Mouse (Mus musculus) neural tube, embryonic 15.5 days (tissue): ENCODE results near the gene Acsf2. TPM values are rescaled to one million over a fixed set of nuclear protein-coding genes. Genes with fewer than 3 reads are reported as not detected.

Source experiments
- ATAC-seq: fragments of 200-750 bp; cut with Nextera tagmentation; 2 replicates; pipeline ENCODE4 v1.8.0; 2017; ENCODE audit warnings: mild to moderate bottlenecking, moderate TSS enrichment, moderate library complexity; ENCODE audit not compliant: low FRiP score
- H3K27ac ChIP-seq: fragments of 300-500 bp; sonication (generic); replicated peaks from 2 replicates; pipeline ENCODE4 v1.5.1; 2015; ENCODE audit warnings: mild to moderate bottlenecking, inconsistent platforms
- H3K27me3 ChIP-seq: fragments of 300-500 bp; sonication (generic); replicated peaks from 2 replicates; pipeline ENCODE4 v1.6.1; 2015; ENCODE audit warnings: inconsistent platforms
- H3K36me3 ChIP-seq: fragments of 300-500 bp; sonication (generic); 2 replicates; pipeline ENCODE4 v1.6.1; 2015; ENCODE audit warnings: inconsistent platforms
- H3K4me1 ChIP-seq: fragments of 300-500 bp; sonication (generic); 2 replicates; pipeline ENCODE4 v1.6.1; 2015; ENCODE audit warnings: inconsistent platforms
- H3K4me2 ChIP-seq: fragments of 300-500 bp; sonication (generic); 2 replicates; pipeline ENCODE4 v1.6.1; 2015; ENCODE audit warnings: inconsistent platforms, mild to moderate bottlenecking, moderate library complexity
- H3K4me3 ChIP-seq: fragments of 300-500 bp; sonication (generic); replicated peaks from 2 replicates; pipeline ENCODE4 v1.5.1; 2015; ENCODE audit warnings: mild to moderate bottlenecking, inconsistent platforms
- H3K9ac ChIP-seq: fragments of 300-500 bp; sonication (generic); replicated peaks from 2 replicates; pipeline ENCODE4 v1.6.1; 2015; ENCODE audit warnings: mild to moderate bottlenecking, inconsistent platforms
- H3K9me3 ChIP-seq: fragments of 300-500 bp; sonication (generic); replicated peaks from 2 replicates; pipeline ENCODE4 v1.6.1; 2016; ENCODE audit warnings: inconsistent platforms
- WGBS: fragments of 180-500 bp; shearing (Covaris S2); methylation state at CpG from one replicate; pipeline ENCODE4 v1.1.7; 2015; ENCODE audit warnings: mixed read lengths; 5-methylcytosine and 5-hydroxymethylcytosine counted together
- polyA plus RNA-seq: library from polyadenylated mRNA; unstranded; fragments of >200 nt; fragmentation: Nextera tagmentation; extraction: Ambion mirVana; gene quantifications from 2 replicates; pipeline ENCODE4 v1.2.1, GENCODE M21; 2015

The Acsf2 gene
- polyA plus RNA-seq, 1 experiment from 2014 or later = 1.1 TPM

DNA sequence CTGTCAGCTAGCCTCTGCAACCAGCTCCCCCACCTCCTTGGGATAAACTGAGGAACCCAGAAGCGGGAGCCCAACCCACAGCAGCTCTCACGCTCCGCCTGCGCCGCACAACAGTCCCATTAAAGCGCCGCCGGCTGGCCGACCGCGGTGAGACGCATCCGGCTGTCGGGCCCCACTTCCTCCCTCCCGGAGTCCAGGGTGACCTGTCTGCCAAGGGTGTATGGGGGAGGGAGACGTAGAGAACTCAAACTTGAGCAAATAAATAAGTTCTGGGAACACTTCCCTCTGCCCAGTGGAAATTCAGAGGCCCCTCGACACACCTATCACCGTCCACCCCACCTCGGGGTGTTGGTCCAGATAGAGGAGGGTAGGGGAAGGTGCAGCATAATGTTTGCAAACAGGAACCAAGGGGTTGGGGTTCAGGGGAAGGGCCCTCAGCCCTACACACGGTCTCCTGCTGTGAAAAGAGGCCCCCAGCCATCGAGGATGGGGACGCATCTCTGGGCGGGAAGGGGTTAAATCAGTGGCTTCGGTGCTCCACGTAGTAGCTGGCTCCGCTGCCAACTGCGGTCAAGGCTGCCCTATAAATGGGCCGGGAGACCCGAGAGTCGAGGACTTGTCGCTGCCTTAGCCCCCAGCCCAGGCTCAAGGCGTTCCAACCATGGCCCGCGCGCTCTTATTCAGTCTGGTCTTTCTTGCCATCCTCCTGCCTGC, 37.1 kb downstream of the Acsf2 start, which contains the start of gene Chad:
Chad (plus strand) TSS at position 611 of the 714 bp plus-strand sequence.
- ATAC-seq = peak; percentile 31; the same call in 1 of the 2 replicates
- 3% methylated on average over 35 of the region's 35 CpGs for WGBS
- peak within 1 kb of the TSS; percentile 26 for H3K4me3 ChIP-seq
- 0 out of 2 replicates have a peak within 1 kb of the TSS, but pooled peaks have one; percentile 1 for H3K9ac ChIP-seq
- H3K4me1 ChIP-seq = peaks cover 12% of the 10 kb centered on the region
- peak within 1 kb of the TSS; percentile 52 for H3K4me2 ChIP-seq
- H3K36me3 ChIP-seq = no peaks in the 10 kb centered on the region
- H3K9me3 ChIP-seq = no peaks in the 10 kb centered on the region
- H3K27ac ChIP-seq = no peak within 1 kb of the TSS
- H3K27me3 ChIP-seq = peaks cover 30% of the 10 kb centered on the region

DNA sequence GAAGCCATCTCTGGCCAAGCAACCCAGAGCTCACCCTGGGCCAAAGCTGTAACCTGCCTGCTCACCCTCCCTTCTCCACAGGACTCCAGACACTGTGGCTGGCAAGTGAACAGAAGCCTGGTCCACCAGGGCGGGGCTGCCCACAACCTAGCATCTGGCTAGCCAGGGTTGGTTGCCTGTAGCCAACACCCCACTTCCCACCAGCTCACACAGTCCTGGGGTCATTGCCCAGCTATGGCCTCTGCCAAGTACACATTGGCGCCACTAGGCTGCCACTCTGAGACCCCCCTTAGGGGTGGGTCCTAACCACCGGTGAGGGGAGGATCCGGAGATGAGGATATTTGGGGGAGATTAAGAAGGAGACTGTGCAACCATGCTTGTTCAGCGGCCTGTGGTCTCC, 37.9 kb downstream of the Acsf2 start:
- Histone ChIP-seq H3K27ac (no peak overlapping the region), H3K9ac (no peak overlapping the region), H3K36me3 (no peaks in the 10 kb centered on the region), H3K9me3 (no peaks in the 10 kb centered on the region), H3K4me3 (no peak overlapping the region), H3K27me3 (peaks cover 30% of the 10 kb centered on the region), H3K4me1 (peaks cover 12% of the 10 kb centered on the region), H3K4me2 (peak overlapping the region; percentile 52)
- ATAC-seq = no peak
- 60% methylated on average over 5 of the region's 5 CpGs for WGBS

DNA sequence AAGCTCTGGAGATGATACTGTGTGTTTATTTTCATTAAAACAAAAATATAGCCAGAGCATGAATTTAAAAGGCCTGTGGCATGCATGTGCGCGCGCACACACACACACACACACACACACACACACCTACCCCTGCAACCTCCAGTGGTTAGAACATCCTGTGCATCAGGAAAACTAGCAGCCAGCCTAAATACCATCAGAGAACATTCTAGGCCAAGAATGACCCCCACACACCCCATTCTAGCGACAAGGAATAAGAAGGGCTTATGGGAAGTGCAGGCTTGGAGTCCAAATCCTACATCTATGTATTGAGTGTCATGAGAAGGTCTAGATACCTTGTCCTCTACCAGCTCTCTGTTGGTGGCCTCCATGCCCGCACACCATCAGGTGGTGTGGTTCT, 38.3 kb downstream of the Acsf2 start:
- no peaks in the 10 kb centered on the region for H3K9me3 ChIP-seq
- H3K4me2 ChIP-seq = no peak overlapping the region
- no peak overlapping the region for H3K27ac ChIP-seq
- peaks cover 12% of the 10 kb centered on the region for H3K4me1 ChIP-seq
- H3K27me3 ChIP-seq = peaks cover 30% of the 10 kb centered on the region
- no peak for ATAC-seq
- 98% methylated on average over 5 of the region's 5 CpGs for WGBS
- H3K9ac ChIP-seq = no peak overlapping the region
- no peaks in the 10 kb centered on the region for H3K36me3 ChIP-seq
- no peak overlapping the region for H3K4me3 ChIP-seq

DNA sequence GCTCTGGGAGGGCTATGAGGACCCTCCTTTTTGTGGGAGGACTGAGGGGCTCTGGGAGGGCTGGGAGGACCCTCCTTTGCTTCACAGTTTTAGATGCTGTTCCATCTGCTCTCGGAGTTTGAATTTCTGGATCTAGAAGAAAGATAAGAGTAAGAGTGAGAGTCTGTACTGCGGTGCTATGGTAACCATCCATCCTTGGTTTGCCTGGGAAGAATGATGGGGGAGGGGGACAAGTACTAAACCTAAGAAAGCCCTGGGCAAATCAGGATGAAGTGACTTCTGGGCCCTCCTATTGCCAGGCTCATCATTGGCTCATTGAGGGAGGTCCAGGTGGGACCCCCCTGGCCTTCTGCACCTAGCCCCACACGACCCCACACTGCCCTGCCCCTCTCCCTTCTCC, 43.4 kb downstream of the Acsf2 start:
- H3K4me2 ChIP-seq = no peak overlapping the region
- no peaks in the 10 kb centered on the region for H3K36me3 ChIP-seq
- ATAC-seq = no peak
- no peak overlapping the region for H3K9ac ChIP-seq
- WGBS = 67% methylated on average over 3 of the region's 3 CpGs
- no peaks in the 10 kb centered on the region; the same call in 1 of the 2 replicates for H3K27me3 ChIP-seq
- H3K4me3 ChIP-seq = no peak overlapping the region
- no peaks in the 10 kb centered on the region for H3K9me3 ChIP-seq
- H3K4me1 ChIP-seq = no peaks in the 10 kb centered on the region
- H3K27ac ChIP-seq = no peak overlapping the region

DNA sequence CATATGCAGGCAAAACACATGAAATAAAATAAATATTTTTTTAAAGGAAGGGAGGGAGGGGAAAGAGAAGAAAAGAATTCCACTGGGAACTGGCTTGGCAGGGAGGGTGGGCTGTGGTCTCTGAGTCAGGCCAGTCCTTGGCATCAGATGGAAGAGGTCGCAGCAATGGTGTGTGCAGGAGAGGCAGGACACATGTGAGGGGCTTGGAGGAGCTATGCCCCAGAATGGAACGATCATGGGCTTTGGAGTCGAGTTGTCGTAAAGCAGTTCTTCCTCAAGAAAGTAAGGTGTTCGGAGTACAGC, 51.3 kb downstream of the Acsf2 start:
- Histone ChIP-seq H3K4me3 (no peak overlapping the region), H3K9me3 (no peaks in the 10 kb centered on the region), H3K4me1 (peaks cover 11% of the 10 kb centered on the region), H3K27ac (no peak overlapping the region), H3K9ac (no peak overlapping the region), H3K4me2 (no peak overlapping the region), H3K36me3 (no peaks in the 10 kb centered on the region), H3K27me3 (no peaks in the 10 kb centered on the region)
- WGBS = 93% methylated on average over 5 of the region's 5 CpGs
- no peak for ATAC-seq

DNA sequence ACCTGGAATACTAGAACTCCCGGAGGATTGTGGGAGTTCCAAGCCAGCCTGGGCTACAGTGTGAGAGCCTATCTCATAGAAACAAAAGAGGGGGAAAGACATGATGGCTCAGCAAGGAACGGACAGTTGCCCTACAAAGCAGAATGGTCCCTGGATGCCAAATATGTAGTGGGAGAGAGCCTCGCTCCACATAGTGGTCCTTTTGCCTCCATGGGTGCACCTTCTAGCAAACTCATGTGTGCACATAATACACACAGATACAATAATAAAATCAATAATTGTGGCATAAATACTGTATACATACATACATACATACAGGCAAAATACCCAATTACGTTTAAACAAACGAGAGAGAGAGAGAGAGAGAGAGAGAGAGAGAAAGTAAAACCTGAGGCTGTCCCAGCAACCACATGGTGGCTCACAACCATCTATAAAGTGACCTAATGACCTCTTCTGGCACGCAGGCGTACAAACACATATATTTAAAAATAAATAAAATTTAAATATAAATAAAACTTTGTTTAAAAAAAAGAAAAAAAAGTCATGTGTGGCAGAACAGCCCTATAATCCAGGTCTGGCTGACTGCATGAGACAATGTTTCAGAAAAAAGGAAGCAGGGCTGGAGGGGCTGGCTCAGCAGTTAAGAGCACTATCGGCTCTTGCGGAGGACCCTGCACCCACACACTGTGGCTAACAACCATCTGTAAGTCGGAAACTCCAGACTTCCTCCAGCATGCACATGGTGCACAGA, 51.8 kb downstream of the Acsf2 start:
- Histone ChIP-seq H3K4me2 (no peak overlapping the region), H3K9ac (no peak overlapping the region)
- 78% methylated on average over 10 of the region's 10 CpGs for WGBS

DNA sequence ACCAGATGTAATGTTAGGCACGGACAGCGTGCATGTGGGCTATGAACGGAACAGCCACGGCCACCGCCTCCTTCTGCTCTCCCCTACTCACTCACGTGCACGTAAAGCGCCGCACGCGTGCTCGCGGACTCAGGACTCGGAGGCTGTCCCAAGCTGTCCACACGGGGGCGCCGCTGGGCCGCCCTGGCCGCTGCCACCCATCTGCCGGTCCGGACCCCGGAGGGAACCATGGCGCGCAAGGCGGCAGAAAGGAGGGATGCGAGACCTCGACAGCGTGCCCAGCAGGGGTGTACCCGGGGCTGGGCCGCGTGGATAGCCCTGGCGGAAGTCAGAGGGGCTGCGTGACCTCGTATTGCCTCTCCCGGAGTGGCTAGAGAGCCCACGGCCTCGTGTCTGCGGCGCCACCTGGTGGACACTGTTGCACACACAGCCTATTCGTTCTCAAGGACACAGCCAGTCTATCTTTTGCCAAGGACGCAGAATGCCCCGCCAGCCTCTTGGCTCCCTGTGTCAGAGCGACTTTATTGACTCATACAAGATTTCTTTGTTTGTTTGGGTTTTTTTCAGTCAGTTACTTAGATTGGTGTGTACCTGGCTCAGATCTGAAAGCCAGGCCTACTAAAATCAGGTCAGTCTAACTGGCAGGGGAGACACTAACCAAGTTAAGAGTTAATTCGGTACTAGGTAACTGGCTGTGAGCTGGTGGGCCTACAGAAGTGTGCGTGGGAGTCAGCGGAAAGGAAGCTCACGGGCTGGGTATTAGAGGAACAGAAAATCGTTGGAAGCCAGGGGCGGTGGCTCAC, 52.6 kb downstream of the Acsf2 start, which contains the start of gene Rsad1:
Rsad1 (minus strand) TSS at position 368 of the 803 bp plus-strand sequence.
- peaks cover 20% of the 10 kb centered on the region for H3K4me1 ChIP-seq
- H3K4me2 ChIP-seq = peak within 1 kb of the TSS; percentile 95
- peak within 1 kb of the TSS; percentile 59 for H3K9ac ChIP-seq
- no peaks in the 10 kb centered on the region for H3K36me3 ChIP-seq
- no peaks in the 10 kb centered on the region for H3K9me3 ChIP-seq
- 5% methylated on average over 49 of the region's 49 CpGs for WGBS
- H3K4me3 ChIP-seq = peak within 1 kb of the TSS; percentile 68
- peak; percentile 91 for ATAC-seq
- peak within 1 kb of the TSS; percentile 94 for H3K27ac ChIP-seq
- H3K27me3 ChIP-seq = no peaks in the 10 kb centered on the region

More for the DNA sequence above, 51.8 kb downstream of the Acsf2 start:
- Histone ChIP-seq H3K27me3 (no peaks in the 10 kb centered on the region), H3K9me3 (no peaks in the 10 kb centered on the region), H3K4me3 (no peak overlapping the region), H3K36me3 (no peaks in the 10 kb centered on the region), H3K4me1 (peaks cover 12% of the 10 kb centered on the region), H3K27ac (peak overlapping the region; percentile 94)
- ATAC-seq = no peak

DNA sequence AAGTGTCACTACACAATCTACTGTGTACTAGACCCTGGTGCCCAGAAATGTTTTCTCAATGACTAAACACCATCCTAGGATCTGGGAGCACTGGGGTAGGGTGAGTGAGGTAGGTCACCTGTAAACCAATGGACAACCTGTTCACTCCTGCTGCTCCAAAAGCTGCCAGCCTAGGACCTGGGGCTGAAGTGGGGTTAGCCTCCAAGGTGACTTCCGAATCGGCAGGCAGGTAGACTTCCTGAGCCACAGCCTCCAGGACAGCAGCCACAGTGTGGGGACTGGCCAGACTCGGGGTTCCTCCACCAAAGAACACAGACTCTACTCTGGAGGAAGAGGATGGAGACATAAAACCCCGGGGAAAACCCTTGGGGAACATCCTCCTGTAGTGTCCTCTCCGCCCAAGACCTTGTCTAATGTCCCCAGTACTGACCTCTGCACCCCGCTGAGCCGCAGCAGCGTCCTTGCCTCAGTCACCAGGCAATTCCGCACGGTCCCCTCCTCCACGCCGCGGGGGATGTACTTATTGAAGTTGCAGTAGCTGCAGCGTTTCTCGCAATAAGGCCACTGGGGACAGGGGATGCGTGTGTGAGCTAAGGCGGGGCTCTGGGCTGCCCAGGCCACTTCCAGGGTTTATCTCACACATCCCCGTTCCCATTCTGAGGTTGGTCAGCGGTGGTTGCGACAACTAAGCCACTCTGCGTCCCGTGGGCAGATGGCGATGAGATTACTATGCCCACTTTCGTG, 53.5 kb downstream of the Acsf2 start:
- peak overlapping the region; percentile 95 for H3K4me2 ChIP-seq
- H3K36me3 ChIP-seq = 0 out of 2 replicates have a peak, but pooled peaks cover 3% of the 10 kb centered on the region
- H3K27ac ChIP-seq = peak overlapping the region; percentile 94
- no peaks in the 10 kb centered on the region for H3K27me3 ChIP-seq
- peak overlapping the region; percentile 68 for H3K4me3 ChIP-seq
- H3K4me1 ChIP-seq = peaks cover 24% of the 10 kb centered on the region
- peak overlapping the region; percentile 59 for H3K9ac ChIP-seq
- 9% methylated on average over 24 of the region's 24 CpGs for WGBS
- ATAC-seq = peak; percentile 67
- H3K9me3 ChIP-seq = no peaks in the 10 kb centered on the region

DNA sequence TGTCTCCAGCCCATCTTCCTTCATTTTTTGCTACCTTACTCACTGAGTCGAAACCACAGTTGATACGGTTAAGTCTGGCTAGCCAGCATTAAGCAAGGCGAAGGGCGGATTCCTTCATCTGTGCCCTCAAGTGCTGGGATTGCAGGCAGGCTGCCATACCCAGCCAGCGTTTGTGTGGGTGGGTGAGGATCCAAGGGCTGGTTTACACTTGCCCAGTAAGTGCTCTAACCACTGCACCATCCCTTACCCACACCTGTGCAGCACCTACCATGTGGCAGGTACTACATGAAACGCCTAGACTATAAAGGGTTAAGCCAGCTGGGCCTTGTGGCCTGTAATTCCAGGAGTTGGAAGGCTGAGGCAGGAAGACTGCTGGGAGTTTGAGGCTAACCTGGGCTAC, 54.4 kb downstream of the Acsf2 start:
- Histone ChIP-seq H3K4me3 (no peak overlapping the region), H3K27ac (no peak overlapping the region), H3K36me3 (0 out of 2 replicates have a peak, but pooled peaks cover 8% of the 10 kb centered on the region), H3K27me3 (no peaks in the 10 kb centered on the region), H3K4me2 (no peak overlapping the region), H3K9me3 (no peaks in the 10 kb centered on the region), H3K9ac (no peak overlapping the region), H3K4me1 (peaks cover 24% of the 10 kb centered on the region)
- 94% methylated on average over 6 of the region's 6 CpGs for WGBS
- ATAC-seq = no peak

DNA sequence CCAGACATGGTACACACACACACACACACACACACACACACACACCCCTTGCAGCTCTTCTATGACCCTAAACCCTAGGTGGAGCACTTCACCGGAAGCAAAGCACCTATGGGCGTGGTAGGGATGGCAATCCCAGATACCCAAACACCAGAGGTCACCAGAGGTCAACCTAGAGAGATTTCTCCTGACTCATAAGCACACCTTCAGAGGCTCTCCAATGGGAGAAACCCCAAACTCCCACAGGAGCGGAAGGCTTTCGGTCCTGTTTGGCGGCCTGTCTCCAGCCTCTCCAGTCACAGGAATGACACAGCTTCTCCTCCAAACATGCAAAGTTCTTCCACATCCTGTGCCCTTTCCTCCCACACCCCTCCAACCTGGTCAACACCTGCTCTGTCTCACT, 55.3 kb downstream of the Acsf2 start:
- Histone ChIP-seq H3K4me3 (no peak overlapping the region), H3K27me3 (no peaks in the 10 kb centered on the region), H3K4me2 (no peak overlapping the region), H3K4me1 (peaks cover 24% of the 10 kb centered on the region), H3K9ac (no peak overlapping the region), H3K9me3 (no peaks in the 10 kb centered on the region), H3K36me3 (0 out of 2 replicates have a peak, but pooled peaks cover 9% of the 10 kb centered on the region), H3K27ac (no peak overlapping the region)
- no peak for ATAC-seq
- 97% methylated on average over 5 of the region's 5 CpGs for WGBS

DNA sequence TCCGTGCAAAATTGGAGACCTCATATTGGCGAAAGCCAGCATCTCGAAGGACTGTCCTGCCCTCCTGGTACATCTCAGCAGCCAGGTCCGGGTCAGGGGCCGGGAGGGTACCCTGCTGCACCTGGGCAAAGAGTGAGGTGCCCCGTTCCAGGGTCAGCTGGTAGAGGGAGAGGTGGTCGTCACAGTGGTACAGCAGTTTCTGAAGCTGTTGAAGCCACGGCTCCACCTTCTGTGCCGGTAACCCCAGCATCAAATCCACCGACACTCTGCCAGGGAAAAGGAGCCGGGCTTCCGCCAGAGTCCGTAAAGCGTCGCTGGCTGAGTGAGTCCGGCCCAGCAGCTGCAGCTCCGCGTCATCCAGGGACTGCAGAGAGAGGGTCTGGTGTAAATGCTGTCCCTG, 57.2 kb downstream of the Acsf2 start:
- 50% methylated on average over 18 of the region's 18 CpGs for WGBS
- Histone ChIP-seq H3K9me3 (no peaks in the 10 kb centered on the region), H3K4me2 (peak overlapping the region; percentile 24), H3K27ac (no peak overlapping the region), H3K4me1 (peaks cover 22% of the 10 kb centered on the region), H3K36me3 (0 out of 2 replicates have a peak, but pooled peaks cover 9% of the 10 kb centered on the region), H3K4me3 (no peak overlapping the region), H3K9ac (no peak overlapping the region), H3K27me3 (no peaks in the 10 kb centered on the region)
- ATAC-seq = no peak
